Mouse (Mus musculus) forebrain, embryonic 14.5 days (tissue): ENCODE results near the gene Aldh16a1. TPM values are rescaled to one million over a fixed set of nuclear protein-coding genes. Genes with fewer than 3 reads are reported as not detected.

Source experiments
- ATAC-seq: fragments of 200-750 bp; cut with Nextera tagmentation; 2 replicates; pipeline ENCODE4 v1.8.0; 2017; ENCODE audit warnings: mild to moderate bottlenecking, moderate library complexity
- DNase-seq: peaks from one replicate; pipeline ENCODE4 v3.0.0-alpha.2; 2015; ENCODE audit warnings: low spot score
- H3K27ac ChIP-seq: fragments of 300-500 bp; sonication (generic); 2 replicates; pipeline ENCODE4 v1.5.1; 2014; ENCODE audit warnings: low read depth, mild to moderate bottlenecking, control low read depth, low read length, moderate library complexity
- H3K27me3 ChIP-seq: fragments of 300-500 bp; sonication (generic); replicated peaks from 2 replicates; pipeline ENCODE4 v1.6.1; 2014; ENCODE audit warnings: low read length, control low read depth, mixed read lengths; ENCODE audit not compliant: control insufficient read depth, insufficient read depth
- H3K36me3 ChIP-seq: fragments of 300-500 bp; sonication (generic); 2 replicates; pipeline ENCODE4 v1.6.1; 2014; ENCODE audit warnings: low read length, control low read depth; ENCODE audit not compliant: control insufficient read depth, insufficient read depth
- H3K4me1 ChIP-seq: fragments of 300-500 bp; sonication (generic); 2 replicates; pipeline ENCODE4 v1.6.1; 2014; ENCODE audit warnings: antibody characterized with exemption, low read length, control low read depth; ENCODE audit not compliant: control insufficient read depth, insufficient read depth
- H3K4me2 ChIP-seq: fragments of 300-500 bp; sonication (generic); 2 replicates; pipeline ENCODE4 v1.6.1; 2014; ENCODE audit warnings: mild to moderate bottlenecking, control low read depth, low read length
- H3K4me3 ChIP-seq: fragments of 300-500 bp; sonication (generic); 2 replicates; pipeline ENCODE4 v1.5.1; 2014; ENCODE audit warnings: low read depth, low read length, control low read depth
- H3K9ac ChIP-seq: fragments of 300-500 bp; sonication (generic); 2 replicates; pipeline ENCODE4 v1.6.1; 2014; ENCODE audit warnings: mild to moderate bottlenecking, low read length, control low read depth, moderate library complexity
- H3K9me3 ChIP-seq: fragments of 300-500 bp; sonication (generic); replicated peaks from 2 replicates; pipeline ENCODE4 v1.6.1; 2016; ENCODE audit warnings: low read length, control low read depth, mixed read lengths; ENCODE audit not compliant: control insufficient read depth
- WGBS: fragments of 180-500 bp; shearing (Covaris S2); extraction: QIAGEN DNeasy Blood & Tissue Kit; methylation state at CpG from one replicate; pipeline ENCODE4 v1.1.7; 2014; 5-methylcytosine and 5-hydroxymethylcytosine counted together
- polyA plus RNA-seq: library from polyadenylated mRNA; unstranded; fragments of >200 nt; fragmentation: Nextera tagmentation; extraction: Ambion mirVana; gene quantifications from 2 replicates; pipeline ENCODE4 v1.2.1, GENCODE M21; 2014

The Aldh16a1 gene
- polyA plus RNA-seq, 1 experiment from 2014 or later: 26.8 TPM

- WGBS: under 1% methylated on average over 34 of the region's 34 CpGs
- Histone ChIP-seq H3K4me3 (peak overlapping the region; percentile 19), H3K4me2 (peak overlapping the region; percentile 50), H3K36me3 (no peaks in the 10 kb centered on the region), H3K27ac (no peak overlapping the region), H3K4me1 (peaks cover 7% of the 10 kb centered on the region; the same call in 1 of the 2 replicates), H3K9ac (peak overlapping the region; percentile 26; the same call in 1 of the 2 replicates), H3K27me3 (peaks cover 75% of the 10 kb centered on the region), H3K9me3 (no peaks in the 10 kb centered on the region)
- DNase-seq (peak; percentile 93), ATAC-seq (peak; percentile 94)
Measured at GRCm38 (mm10) chr7:45182199-45182601, 27.8 kb upstream of the Aldh16a1 start.

- DNase-seq: no peak
- WGBS: 6% methylated on average over 24 of the region's 35 CpGs
- Histone ChIP-seq H3K27ac (no peak overlapping the region), H3K9me3 (no peaks in the 10 kb centered on the region), H3K4me2 (peak overlapping the region; percentile 50), H3K4me1 (peaks cover 7% of the 10 kb centered on the region; the same call in 1 of the 2 replicates), H3K9ac (no peak overlapping the region), H3K4me3 (peak overlapping the region; percentile 6; the same call in 1 of the 2 replicates), H3K36me3 (no peaks in the 10 kb centered on the region), H3K27me3 (peaks cover 81% of the 10 kb centered on the region)
- no peak; the same call in 1 of the 2 replicates for ATAC-seq
Measured at GRCm38 (mm10) chr7:45181540-45181939, 27.2 kb upstream of the Aldh16a1 start.

- no peaks in the 10 kb centered on the region for H3K9me3 ChIP-seq
- H3K36me3 ChIP-seq: no peaks in the 10 kb centered on the region
- ATAC-seq: no peak
- peak within 1 kb of the TSS; percentile 19; the same call in 1 of the 2 replicates for H3K4me3 ChIP-seq
- 9% methylated on average over 20 of the region's 20 CpGs for WGBS
- DNase-seq: no peak
- H3K27ac ChIP-seq: no peak within 1 kb of the TSS
- peaks cover 87% of the 10 kb centered on the region for H3K27me3 ChIP-seq
- H3K9ac ChIP-seq: no peak within 1 kb of the TSS
- peaks cover 7% of the 10 kb centered on the region; the same call in 1 of the 2 replicates for H3K4me1 ChIP-seq
- peak within 1 kb of the TSS; percentile 50 for H3K4me2 ChIP-seq
Measured at GRCm38 (mm10) chr7:45180896-45181477, 26.6 kb upstream of the Aldh16a1 start, which contains the start of gene Pth2. Pth2 (plus strand) TSS chr7:45180995.

DNA sequence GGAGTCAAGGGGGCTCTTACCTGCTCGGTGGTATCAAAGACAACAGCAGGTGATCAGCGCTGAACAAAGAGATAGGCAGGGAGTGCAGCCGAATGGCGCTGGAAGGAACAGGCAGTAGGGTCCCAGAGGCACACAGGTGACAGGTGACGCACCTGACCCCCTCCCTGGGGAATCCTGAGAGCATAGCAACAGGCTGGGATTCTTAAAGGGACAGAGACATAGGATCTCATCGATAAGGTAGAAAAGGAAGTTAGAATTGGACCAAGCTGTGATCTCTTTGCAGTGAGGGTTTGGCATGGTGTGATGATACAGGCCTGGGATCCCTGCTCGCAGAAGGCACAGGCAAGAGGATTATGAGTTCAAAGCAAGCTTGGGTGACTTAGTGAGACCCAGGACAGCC, 25.1 kb upstream of the Aldh16a1 start, which contains the start of gene Gfy:
Gene Gfy (minus strand): TSS at position 101 of the 400 bp plus-strand sequence.
- no peak within 1 kb of the TSS for H3K27ac ChIP-seq
- ATAC-seq (no peak), DNase-seq (no peak)
- WGBS: 23% methylated on average over 7 of the region's 7 CpGs
- H3K9me3 ChIP-seq: no peaks in the 10 kb centered on the region
- H3K9ac ChIP-seq: no peak within 1 kb of the TSS
- no peak within 1 kb of the TSS for H3K4me3 ChIP-seq
- peaks cover 7% of the 10 kb centered on the region; the same call in 1 of the 2 replicates for H3K4me1 ChIP-seq
- no peaks in the 10 kb centered on the region for H3K36me3 ChIP-seq
- H3K4me2 ChIP-seq: no peak within 1 kb of the TSS
- peaks cover 98% of the 10 kb centered on the region for H3K27me3 ChIP-seq

DNA sequence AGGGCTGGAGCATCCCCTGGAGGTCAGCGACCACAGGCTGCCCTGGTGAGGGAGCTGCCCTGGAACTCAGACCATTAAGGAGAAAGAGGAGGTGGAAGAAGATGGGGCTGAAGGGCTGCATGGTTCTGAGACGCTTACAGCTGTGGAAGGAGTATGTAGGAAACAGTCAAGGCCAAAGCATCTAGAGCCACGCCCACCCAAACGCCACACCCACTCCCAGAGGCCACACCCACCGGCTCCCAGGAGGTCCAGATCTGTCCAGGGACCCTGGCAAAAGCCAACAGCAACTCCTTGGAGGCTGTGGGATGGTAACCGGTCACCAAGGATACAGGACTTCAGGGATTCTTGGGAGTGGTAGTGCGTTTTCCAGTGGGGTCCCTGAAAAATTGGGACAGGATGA, 24.2 kb upstream of the Aldh16a1 start:
- 22% methylated on average over 7 of the region's 7 CpGs for WGBS
- no peak overlapping the region for H3K9ac ChIP-seq
- no peak overlapping the region for H3K4me3 ChIP-seq
- no peak for ATAC-seq
- DNase-seq: no peak
- H3K27ac ChIP-seq: no peak overlapping the region
- H3K27me3 ChIP-seq: peaks cover 96% of the 10 kb centered on the region
- H3K4me2 ChIP-seq: no peak overlapping the region
- no peaks in the 10 kb centered on the region for H3K9me3 ChIP-seq
- H3K36me3 ChIP-seq: no peaks in the 10 kb centered on the region
- H3K4me1 ChIP-seq: peaks cover 7% of the 10 kb centered on the region; the same call in 1 of the 2 replicates

GRCm38 (mm10) chr7:45176356-45176755, 22.0 kb upstream of the Aldh16a1 start:
- ATAC-seq (no peak), DNase-seq (no peak)
- H3K9ac ChIP-seq: no peak overlapping the region

DNA sequence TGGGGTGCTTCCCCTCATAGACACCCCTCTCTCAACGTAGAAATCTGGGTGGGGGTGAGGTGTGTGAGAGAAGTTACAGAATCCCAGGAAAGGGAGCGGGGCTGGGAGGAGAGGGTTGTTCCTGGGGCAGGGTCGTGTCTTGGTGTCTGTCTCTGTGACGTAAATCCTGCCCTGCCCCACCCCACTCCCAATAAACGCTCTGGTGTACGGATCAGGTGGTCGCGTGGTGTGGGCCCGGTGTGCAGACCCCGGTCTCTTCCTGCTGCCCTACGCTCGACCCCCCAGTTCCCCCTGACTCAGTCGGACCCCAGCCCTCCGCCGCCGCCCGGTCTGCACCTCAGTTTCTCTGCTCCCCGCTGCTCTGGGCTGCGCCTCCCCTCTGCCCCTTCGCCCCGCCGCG, 21.5 kb upstream of the Aldh16a1 start:
- H3K36me3 ChIP-seq: no peaks in the 10 kb centered on the region
- H3K9ac ChIP-seq: no peak overlapping the region
- H3K4me1 ChIP-seq: no peaks in the 10 kb centered on the region
- no peak overlapping the region for H3K4me3 ChIP-seq
- under 1% methylated on average over 23 of the region's 23 CpGs for WGBS
- no peak for DNase-seq
- H3K27me3 ChIP-seq: peaks cover 70% of the 10 kb centered on the region
- peak overlapping the region; percentile 28 for H3K4me2 ChIP-seq
- no peaks in the 10 kb centered on the region for H3K9me3 ChIP-seq
- ATAC-seq: no peak
- H3K27ac ChIP-seq: no peak overlapping the region

More at GRCm38 (mm10) chr7:45176356-45176755, 22.0 kb upstream of the Aldh16a1 start:
- H3K27me3 ChIP-seq: peaks cover 74% of the 10 kb centered on the region
- H3K36me3 ChIP-seq: no peaks in the 10 kb centered on the region
- H3K4me2 ChIP-seq: peak overlapping the region; percentile 28
- H3K4me1 ChIP-seq: 0 out of 2 replicates have a peak, but pooled peaks cover 2% of the 10 kb centered on the region
- 2% methylated on average over 31 of the region's 31 CpGs for WGBS
- no peaks in the 10 kb centered on the region for H3K9me3 ChIP-seq
- no peak overlapping the region for H3K4me3 ChIP-seq
- no peak overlapping the region for H3K27ac ChIP-seq

GRCm38 (mm10) chr7:45175398-45175797, 21.0 kb upstream of the Aldh16a1 start:
- H3K9me3 ChIP-seq: no peaks in the 10 kb centered on the region
- ATAC-seq (no peak), DNase-seq (no peak)
- no peak overlapping the region for H3K9ac ChIP-seq
- 2% methylated on average over 13 of the region's 13 CpGs for WGBS
- H3K4me1 ChIP-seq: no peaks in the 10 kb centered on the region
- H3K4me2 ChIP-seq: no peak overlapping the region
- no peaks in the 10 kb centered on the region for H3K36me3 ChIP-seq
- no peak overlapping the region for H3K4me3 ChIP-seq
- H3K27ac ChIP-seq: no peak overlapping the region
- peaks cover 65% of the 10 kb centered on the region for H3K27me3 ChIP-seq
